Mouse (Mus musculus): ENCODE measurements at regions not wholly inside any gene's neighbourhood (a gene's known extent, or its start where the extent isn't known, plus 50 kb on each side); places are given as distances from the start of the nearest gene placed in this dataset.

GRCm38 (mm10) chr1:13424524-13424923 lies 2010.6 kb downstream of the A830018L16Rik start:
- ATAC-seq, result no peak

GRCm38 (mm10) chr1:13425601-13426327 lies 2011.9 kb downstream of the A830018L16Rik start:
- ATAC-seq, result no peak

- peak; percentile 86 for ATAC-seq
Observed at GRCm38 (mm10) chr1:13426328-13427067, 2012.6 kb downstream of the A830018L16Rik start.

- ATAC-seq, result peak; percentile 70
Observed at GRCm38 (mm10) chr1:13427068-13427434, 2013.1 kb downstream of the A830018L16Rik start.

- ATAC-seq, result no peak
Observed at GRCm38 (mm10) chr1:13427501-13428207, 2013.7 kb downstream of the A830018L16Rik start.

- no peak for ATAC-seq
Observed at GRCm38 (mm10) chr1:13437747-13438394, 2024.0 kb downstream of the A830018L16Rik start.

GRCm38 (mm10) chr1:13442366-13442765 lies 2028.5 kb downstream of the A830018L16Rik start:
- no peak for ATAC-seq

- ATAC-seq, result peak; percentile 95
Observed at GRCm38 (mm10) chr1:13454534-13454933, 2040.6 kb downstream of the A830018L16Rik start.

GRCm38 (mm10) chr1:13455572-13455971 lies 2041.7 kb downstream of the A830018L16Rik start:
- ATAC-seq, result no peak

- ATAC-seq, result no peak
Observed at GRCm38 (mm10) chr1:13464311-13464710, 2050.4 kb downstream of the A830018L16Rik start.

GRCm38 (mm10) chr1:13467174-13467573 lies 2053.3 kb downstream of the A830018L16Rik start:
- no peak for ATAC-seq

- no peak for ATAC-seq
Observed at GRCm38 (mm10) chr1:13467886-13468630, 2054.2 kb downstream of the A830018L16Rik start.

GRCm38 (mm10) chr1:13494727-13495404 lies 2081.0 kb downstream of the A830018L16Rik start:
- ATAC-seq, result peak; percentile 80

GRCm38 (mm10) chr1:13496386-13496785 lies 2082.5 kb downstream of the A830018L16Rik start:
- ATAC-seq, result no peak

- ATAC-seq, result peak; percentile 71
Observed at GRCm38 (mm10) chr1:13500456-13500855, 2086.6 kb downstream of the A830018L16Rik start.

GRCm38 (mm10) chr1:13501938-13502337 lies 2088.0 kb downstream of the A830018L16Rik start:
- ATAC-seq, result no peak

GRCm38 (mm10) chr1:13513761-13514160 lies 2099.9 kb downstream of the A830018L16Rik start:
- ATAC-seq, result peak; percentile 99
